Mouse (Mus musculus): ENCODE results near the gene Cib4.

Cib4 gene

GRCm38 (mm10) chr5:30571820-30572219 is 26.2 kb upstream of the Cib4 start:
- DNase-seq (ENCODE audit: extremely low spot score): no peak

- DNase-seq (ENCODE audit: extremely low spot score): no peak
Measured at GRCm38 (mm10) chr5:30568479-30568878, 22.8 kb upstream of the Cib4 start.

GRCm38 (mm10) chr5:30559986-30560493 is 14.4 kb upstream of the Cib4 start:
- DNase-seq (ENCODE audit: extremely low spot score): no peak

- DNase-seq (ENCODE audit: extremely low spot score): no peak
Measured at GRCm38 (mm10) chr5:30559421-30559820, 13.8 kb upstream of the Cib4 start.

GRCm38 (mm10) chr5:30556284-30556683 is 10.6 kb upstream of the Cib4 start:
- no peak for DNase-seq (ENCODE audit: extremely low spot score)

GRCm38 (mm10) chr5:30554981-30555380 is 9.3 kb upstream of the Cib4 start:
- DNase-seq (ENCODE audit: extremely low spot score): no peak

GRCm38 (mm10) chr5:30553936-30554335 is 8.3 kb upstream of the Cib4 start:
- DNase-seq (ENCODE audit: extremely low spot score): no peak

GRCm38 (mm10) chr5:30552006-30552405 is 6.4 kb upstream of the Cib4 start:
- DNase-seq (ENCODE audit: extremely low spot score): no peak

- no peak for DNase-seq (ENCODE audit: extremely low spot score)
Measured at GRCm38 (mm10) chr5:30551022-30551638, 5.5 kb upstream of the Cib4 start.

- DNase-seq (ENCODE audit: extremely low spot score): no peak
Measured at GRCm38 (mm10) chr5:30550334-30551021, 4.8 kb upstream of the Cib4 start.

- DNase-seq (ENCODE audit: extremely low spot score): no peak
Measured at GRCm38 (mm10) chr5:30548681-30549080, 3.0 kb upstream of the Cib4 start.

- no peak for DNase-seq (ENCODE audit: extremely low spot score)
Measured at GRCm38 (mm10) chr5:30536051-30536570, 9.5 kb downstream of the Cib4 start.

GRCm38 (mm10) chr5:30534637-30535036 is 11.0 kb downstream of the Cib4 start:
- no peak for DNase-seq (ENCODE audit: extremely low spot score)

GRCm38 (mm10) chr5:30528906-30529305 is 16.7 kb downstream of the Cib4 start:
- no peak for DNase-seq (ENCODE audit: extremely low spot score)

- DNase-seq (ENCODE audit: extremely low spot score): no peak
Measured at GRCm38 (mm10) chr5:30527129-30527528, 18.5 kb downstream of the Cib4 start.

GRCm38 (mm10) chr5:30525920-30526836 is 19.5 kb downstream of the Cib4 start:
- peak; percentile 41 for DNase-seq (ENCODE audit: extremely low spot score)

GRCm38 (mm10) chr5:30524213-30524612 is 21.4 kb downstream of the Cib4 start:
- DNase-seq (ENCODE audit: extremely low spot score): no peak

GRCm38 (mm10) chr5:30523131-30523530 is 22.5 kb downstream of the Cib4 start:
- no peak for DNase-seq (ENCODE audit: extremely low spot score)

GRCm38 (mm10) chr5:30522406-30522805 is 23.2 kb downstream of the Cib4 start:
- DNase-seq (ENCODE audit: extremely low spot score): no peak

- DNase-seq (ENCODE audit: extremely low spot score): no peak
Measured at GRCm38 (mm10) chr5:30520214-30520732, 25.4 kb downstream of the Cib4 start.

- DNase-seq (ENCODE audit: extremely low spot score): no peak
Measured at GRCm38 (mm10) chr5:30519494-30519893, 26.1 kb downstream of the Cib4 start.

GRCm38 (mm10) chr5:30518547-30518946 is 27.1 kb downstream of the Cib4 start:
- DNase-seq (ENCODE audit: extremely low spot score): no peak
